Mouse (Mus musculus): ENCODE data around the gene Col5a2.

DNA sequence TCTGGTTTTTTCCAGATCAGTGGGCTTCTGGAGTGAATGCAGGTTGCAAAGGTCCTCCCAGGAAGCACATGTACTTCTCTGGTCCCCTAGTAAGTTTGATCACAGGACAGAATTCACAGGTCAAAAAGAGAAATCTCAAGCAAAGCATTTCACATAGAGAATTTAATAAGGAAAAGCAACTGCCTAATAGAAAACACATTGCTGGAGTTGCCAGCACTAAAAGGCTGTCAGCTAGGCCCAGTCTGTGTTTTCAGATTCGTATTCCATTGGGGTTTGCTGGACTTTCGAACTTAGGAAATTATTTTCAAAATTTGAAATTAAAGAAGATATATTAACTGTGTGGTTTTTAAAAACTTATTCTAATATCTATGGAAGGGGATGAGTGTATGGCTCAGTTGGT, 42.3 kb downstream of the Col5a2 start:
- TF ChIP-seq CHD2 (IDR thresholded peaks at IDR 0.05; ENCODE audit: low read depth, low read length) (no peak), HCFC1 (IDR thresholded peaks at IDR 0.05; ENCODE audit: borderline replicate concordance, insufficient read depth, low read length) (no peak)

Data from ES-E14 (cell line).